Mouse (Mus musculus): Measurements from ENCODE around the gene Cmc1.
"Not testable (repeated sequence)": the region's sequence is repeated elsewhere in the genome, so short reads cannot be mapped to it uniquely, and the experiment has no call there.

The Cmc1 gene

DNA sequence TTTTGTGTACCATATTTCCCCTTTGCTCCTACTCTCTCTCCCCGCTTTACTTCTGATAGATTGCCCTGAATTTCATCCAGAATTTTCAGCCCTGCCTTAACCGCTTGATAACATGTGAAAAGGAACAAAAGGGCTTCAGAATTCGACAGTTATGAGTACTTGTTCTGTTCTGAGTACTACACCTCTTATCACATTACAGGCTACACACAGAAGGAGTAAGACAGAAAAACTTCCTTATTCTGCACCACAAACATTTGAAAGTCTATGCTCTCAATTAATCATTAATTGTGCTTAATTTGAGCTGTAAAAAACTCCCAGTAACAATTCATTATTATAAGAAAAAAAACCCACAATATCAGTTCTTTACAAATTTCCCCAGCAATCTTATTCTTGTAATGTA, 9.6 kb downstream of the Cmc1 start:
- not testable (repeated sequence) for DNase-seq (ENCODE audit: low read depth, low spot score)

DNA sequence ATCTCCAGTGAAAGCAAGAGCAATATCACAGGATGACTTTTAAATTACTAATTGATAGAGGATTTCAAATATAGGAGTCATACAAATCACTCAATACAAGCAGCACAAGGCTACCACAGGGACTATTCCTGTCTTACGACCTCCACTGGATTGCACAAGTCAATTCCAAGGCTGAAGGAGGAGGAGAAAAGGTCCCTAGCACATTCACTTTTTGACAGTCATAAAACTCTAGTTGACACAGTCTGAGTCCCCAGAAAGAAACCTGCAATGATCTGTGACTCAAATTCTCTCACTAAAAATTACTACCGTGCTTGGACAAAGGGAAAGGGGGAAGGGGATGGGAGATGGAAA, 39.6 kb downstream of the Cmc1 start:
- DNase-seq (ENCODE audit: low read depth, low spot score), result no peak

DNA sequence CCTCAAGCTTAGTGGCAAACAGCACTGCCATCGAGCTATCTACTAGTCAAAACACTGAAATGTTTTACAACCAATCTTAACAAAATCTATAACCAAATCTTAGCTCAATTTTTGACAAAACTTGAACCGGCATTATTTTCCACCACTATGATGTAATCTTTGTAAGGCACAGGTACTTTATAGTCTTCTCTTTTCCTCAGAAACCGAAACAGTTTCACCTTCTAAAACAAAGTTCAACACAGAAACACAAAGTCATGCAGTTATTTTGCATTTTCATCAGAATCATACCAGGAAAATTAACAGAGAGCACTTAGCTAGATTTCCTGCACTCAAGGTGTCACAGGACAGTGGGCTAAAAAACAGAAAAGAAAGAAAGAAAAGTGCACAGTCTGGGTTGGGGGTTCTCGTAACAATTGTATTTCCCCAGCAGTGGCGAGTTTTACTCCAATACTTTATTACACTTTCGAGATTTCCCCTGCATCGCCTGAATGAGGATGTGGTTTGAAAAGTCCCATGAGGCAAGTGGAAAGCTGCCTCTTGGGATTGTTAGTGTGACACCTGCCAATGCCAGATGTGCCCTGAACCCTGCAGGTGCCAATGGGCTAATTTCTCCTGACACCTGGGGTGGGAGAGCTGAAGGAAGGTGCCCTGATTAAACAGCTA, 40.1 kb downstream of the Cmc1 start:
- DNase-seq (ENCODE audit: low read depth, low spot score), result no peak

DNA sequence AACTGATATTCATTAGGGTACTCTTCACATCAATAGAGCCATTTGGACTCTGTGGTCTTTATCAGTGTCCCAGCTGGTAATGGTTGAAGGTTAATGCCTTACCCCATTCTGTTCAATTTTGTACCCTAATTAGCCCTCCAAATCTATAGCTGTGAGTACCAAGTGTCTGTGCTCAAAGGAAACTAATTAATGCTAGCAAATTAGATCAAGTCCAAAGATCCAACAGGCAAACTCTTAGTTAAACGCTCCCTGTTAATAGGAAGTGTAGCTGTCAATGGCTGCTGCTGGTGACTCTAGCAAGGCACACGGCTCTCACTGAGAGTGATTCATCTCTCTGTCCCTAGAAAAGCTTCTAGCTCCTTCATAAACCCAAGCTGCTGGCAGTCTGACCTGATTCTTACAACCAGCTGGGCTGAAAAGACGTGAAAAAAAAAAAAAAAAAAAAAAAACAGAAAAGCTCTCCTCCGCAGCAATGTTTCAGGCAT, 41.4 kb downstream of the Cmc1 start:
- no peak for DNase-seq (ENCODE audit: low read depth, low spot score)

DNA sequence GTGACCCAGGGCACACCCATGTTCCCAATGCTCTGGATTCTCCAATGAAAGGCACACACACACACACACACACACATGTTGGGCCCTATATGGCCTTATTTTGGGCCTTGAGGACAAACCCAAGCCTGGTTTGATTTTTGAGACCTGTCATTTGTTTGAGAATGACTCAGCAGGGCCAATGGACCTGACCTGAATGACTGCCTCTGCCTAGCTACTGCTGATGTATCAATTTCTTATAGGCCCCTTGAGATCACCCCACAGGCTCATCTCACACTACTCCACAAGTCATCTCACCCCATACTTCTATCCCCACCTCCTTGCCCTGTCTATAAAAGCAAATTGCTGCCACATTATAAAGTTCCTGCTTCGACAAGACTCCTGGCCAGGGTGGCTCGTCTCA, 48.2 kb downstream of the Cmc1 start:
- no peak for DNase-seq (ENCODE audit: low read depth, low spot score)

DNA sequence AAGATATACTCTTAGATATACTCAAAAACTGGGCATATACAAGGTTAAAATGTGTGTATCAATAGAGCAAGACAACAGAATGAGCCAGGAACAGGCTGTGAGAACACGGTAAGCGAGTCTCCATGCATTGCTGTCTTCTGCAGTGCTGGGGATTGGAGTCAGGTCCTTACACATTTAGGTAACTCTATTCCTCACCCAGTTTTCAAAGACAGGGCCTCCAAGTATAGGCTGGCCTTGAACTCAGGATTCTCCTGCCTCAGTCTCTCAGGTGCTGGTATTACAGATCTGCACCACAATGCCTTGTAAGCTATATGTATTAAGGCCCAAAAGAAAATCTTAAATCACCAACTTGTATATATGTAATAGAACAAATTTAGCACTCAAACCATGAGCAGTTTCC, 49.5 kb downstream of the Cmc1 start:
- DNase-seq (ENCODE audit: low read depth, low spot score), result no peak

DNA sequence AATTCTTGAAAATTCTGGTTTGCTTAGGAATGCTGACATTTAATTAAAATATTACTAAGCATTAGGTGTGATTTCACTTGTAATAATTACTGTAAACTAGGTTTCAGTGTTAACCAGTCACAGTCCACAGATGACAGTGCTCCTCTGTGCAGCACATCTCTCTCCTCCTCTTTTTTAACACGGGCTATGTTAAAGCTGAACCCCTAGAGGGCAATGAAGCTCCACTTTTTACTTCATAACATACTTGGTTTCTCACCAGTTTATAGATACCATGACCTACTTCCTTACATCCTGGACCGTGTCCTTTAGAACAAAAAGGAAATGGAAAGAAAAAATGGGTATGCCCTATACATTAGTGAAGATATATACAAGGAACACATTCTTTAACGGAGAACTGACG, 50.6 kb downstream of the Cmc1 start:
- peak; percentile 21 for DNase-seq (ENCODE audit: low read depth, low spot score)

DNA sequence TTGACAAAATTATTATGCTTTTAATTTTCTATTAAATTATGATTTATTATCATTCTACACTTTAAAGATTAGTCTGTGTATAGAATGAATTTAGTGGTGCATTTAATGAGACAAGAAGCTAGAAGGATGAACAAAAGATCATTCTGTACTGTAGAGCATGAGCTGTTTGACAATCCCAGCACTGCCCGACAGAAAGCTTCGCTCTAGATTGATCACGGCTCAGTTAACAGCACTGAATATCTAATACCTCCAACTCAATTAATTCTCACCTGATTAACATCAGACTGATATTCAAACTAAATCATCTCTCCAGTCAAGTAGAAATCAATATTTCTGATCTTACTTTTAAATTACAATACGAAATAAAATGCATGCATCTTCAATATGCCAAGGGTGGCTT, 66.1 kb downstream of the Cmc1 start:
- DNase-seq (ENCODE audit: low read depth, low spot score), result no peak

DNA sequence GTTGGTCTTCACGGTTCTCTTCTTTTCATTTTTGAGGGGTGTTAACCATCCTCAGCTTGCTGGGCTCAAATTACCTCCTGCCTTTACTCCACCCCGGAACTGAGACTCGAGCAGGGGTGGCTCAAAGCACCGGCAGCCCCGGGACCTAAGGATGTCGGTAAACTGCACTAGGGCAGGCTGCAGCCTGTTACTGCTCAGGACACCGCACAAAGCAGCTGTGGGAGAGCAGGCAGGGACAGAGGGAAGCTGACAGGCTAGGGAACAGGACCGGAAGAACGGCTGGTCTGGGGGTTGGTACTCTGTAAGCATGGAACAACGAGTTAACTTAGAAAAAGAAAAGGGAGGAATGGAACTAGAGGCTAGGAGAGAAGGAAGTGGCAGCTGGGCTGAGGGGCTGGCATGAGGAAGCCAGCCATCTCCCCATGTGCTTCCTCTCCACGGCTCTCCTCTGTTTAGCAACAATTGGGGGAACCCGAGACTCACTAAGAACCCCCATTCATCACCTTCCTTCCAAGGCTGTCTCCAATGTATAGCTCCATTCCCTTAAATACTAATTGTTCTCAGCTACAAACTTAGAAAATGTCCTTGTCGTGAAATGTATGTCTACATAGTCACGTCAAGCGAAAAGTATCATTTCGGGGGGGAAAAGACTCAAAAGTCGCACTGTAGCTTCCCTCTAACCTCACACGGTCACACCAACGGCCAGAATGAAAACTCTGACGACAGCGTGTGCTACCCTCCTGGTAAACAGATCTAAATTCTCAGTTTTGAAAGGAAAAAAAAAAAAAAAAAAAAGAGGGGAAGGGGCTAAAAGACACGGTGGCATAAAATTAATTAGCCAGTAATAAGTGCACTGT, 67.2 kb downstream of the Cmc1 start:
- DNase-seq (ENCODE audit: low read depth, low spot score), result no peak

DNA sequence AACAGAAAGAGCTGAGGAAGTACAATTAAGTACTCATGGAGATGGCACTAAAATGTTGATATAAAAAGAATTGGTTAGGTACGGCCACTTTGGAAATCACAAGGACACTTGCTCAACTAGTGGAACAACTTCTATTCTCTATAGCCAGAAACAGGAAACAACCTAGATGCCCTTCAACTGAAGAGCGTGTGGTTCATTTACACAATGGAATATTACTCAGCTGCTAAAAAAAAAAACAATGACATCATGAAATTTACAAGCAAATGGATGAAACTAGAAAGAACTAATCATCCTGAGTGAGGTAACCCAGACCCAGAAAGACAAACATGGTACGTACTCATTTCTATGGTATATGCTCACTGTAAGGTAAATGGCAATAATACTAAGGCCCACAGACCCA, 76.6 kb downstream of the Cmc1 start:
- DNase-seq (ENCODE audit: low read depth, low spot score), result no peak

DNA sequence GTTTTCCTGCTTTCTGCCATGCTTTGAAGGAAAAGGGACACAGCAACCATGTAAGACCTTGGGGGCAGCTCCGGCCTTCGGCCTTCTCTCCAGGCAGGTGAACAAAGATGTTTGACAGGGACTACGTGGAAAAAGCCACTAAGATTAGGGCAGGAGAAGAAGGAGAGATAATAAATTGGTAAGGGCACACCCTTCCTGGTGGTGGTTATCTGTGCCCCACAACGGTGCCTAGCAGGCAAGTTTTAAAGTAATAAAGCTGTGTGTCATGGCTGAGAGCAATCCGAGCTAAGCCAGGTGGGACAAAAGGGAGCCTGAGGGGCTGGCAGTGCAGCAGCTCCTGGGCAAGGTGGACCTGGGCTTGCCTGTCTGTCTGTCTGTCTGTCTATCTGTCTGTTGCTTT, 77.9 kb downstream of the Cmc1 start:
- no peak for DNase-seq (ENCODE audit: low read depth, low spot score)

DNA sequence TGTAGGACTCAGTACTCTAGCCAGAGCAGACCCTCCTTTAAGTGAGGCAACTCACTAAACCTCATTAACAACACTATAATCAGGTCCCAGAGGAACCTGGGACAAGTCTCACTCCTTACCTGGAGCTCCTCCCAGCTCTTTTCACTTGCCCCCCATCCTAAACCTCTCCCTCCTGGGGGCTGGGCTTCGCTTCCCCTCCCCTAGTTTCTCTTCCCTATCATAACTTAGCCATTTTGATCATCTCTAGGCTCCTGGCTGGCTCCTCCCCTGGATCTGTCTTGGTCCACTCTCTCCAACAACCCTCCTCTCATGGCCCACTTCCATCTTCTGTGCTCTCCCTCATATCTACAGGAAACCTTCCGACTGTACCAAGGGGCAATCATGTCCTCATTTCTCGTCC, 78.6 kb downstream of the Cmc1 start:
- DNase-seq (ENCODE audit: low read depth, low spot score), result no peak

DNA sequence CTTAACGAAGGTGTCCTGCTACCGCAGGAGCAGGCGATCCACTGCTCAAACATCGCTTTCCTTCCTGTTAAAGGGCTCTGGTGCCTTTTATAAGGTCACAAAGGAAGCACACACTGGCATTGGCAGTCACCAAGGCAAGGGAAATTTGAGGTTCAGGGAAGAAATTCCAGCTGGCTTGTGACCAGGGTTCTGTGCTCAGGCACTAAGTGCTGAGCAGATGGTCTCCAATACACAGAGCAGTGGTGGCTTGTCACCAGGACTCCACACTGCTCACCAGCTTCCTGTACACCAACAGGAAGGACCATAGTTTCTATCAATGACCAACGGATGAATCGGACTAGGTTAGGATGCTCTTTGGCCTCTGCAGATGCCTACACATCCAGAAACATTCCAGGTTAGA, 79.5 kb downstream of the Cmc1 start:
- no peak for DNase-seq (ENCODE audit: low read depth, low spot score)

DNA sequence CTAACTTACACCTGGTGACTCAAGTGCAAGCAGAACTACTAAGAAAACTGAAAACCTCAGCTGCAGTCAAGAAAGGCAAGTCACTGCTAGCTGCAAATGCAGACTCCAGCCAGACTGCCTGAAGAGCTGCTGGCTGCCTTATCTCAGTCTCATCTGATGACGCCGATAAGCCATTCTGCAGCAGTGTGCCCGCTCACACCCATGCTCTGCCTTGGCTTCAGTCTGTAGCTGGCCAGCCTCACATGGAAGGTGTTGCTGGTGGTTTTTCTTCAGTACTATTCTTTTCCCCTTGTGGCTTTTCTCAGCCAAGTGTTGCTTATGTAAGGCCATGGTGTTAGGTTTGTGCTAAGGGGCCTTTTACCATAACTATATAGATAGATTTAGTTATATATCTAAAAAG, 90.9 kb downstream of the Cmc1 start:
- DNase-seq (ENCODE audit: low read depth, low spot score), result no peak

DNA sequence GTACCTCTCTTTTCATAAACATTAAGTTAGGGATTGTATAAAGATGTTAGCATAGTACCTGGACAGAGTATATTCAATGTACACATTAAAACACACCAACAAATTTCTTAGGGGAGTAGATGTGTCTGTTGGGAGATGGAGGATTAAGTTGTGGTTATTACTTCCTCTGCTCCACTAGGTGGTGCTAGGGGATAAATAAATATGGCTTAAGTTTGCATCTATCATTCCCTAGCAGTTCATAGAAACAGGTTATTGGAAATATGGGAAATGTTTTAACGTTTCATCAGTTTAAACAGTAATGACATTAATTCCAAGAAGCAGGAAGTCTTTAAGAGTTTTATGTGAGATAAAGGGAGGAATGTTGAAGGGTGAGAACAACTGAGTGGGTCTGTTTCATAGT, 96.7 kb downstream of the Cmc1 start:
- DNase-seq (ENCODE audit: low read depth, low spot score), result peak; percentile 30

DNA sequence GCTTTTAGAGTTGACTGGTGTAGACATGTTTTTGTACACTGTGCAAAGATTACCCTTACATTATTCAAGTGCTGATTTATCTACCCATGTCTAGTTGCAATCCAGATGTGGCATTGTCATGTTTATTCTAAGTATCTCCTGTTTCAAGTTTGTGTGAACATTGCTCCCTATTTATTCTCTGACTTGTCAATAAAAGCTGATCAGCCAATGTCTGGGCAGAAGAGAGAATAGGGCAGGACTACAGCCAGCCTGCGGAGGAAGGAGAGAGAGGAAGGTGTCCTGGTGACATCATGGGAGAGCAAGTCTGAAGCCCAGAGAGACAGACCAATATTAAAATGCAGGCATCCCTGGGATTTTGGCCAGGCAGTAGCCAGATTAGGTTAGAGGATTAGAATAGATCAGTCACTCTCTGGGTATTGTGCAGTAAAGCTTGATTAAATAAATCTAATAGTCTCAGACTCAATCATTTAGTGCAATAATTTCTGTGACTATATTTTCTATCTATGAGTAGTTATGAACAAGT, 104.9 kb downstream of the Cmc1 start:
- no peak for DNase-seq (ENCODE audit: low read depth, low spot score)

DNA sequence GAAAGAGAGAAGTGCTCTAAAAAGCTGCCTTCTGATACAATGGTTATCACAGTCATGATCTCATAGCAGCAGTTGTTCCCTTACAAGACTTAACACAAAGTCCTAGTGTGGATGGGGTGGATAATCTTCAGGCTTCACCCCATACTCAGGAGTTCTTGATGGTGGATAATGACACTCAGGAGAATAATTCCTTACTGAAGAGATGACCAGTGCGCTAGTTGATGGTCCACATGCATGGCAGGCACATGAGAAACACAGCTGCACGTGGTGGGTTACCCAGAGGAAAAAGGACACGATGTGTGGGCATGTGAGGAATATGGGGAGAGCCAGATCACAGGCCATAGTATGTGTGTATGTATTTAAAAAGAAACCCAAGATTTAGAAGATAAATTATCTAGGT, 106.4 kb downstream of the Cmc1 start:
- no peak for DNase-seq (ENCODE audit: low read depth, low spot score)

DNA sequence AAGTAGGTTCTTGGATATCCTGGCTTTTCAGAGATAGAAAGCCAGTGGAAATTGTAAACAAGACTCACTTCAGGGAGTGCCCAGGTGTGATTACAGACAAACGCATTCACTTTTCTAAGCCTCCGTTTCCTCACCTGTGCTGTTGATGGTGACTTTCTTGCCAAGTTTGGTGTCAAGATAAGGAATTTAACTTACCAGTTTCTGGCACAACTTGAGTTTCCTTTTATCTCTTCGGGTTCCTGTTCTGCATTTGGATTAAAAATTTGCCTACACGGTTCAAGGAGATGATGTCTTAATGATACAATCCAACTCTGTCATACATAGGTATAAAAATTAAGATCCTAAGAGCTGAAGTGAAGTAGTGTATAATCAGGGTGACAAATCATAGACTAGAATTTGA, 107.2 kb downstream of the Cmc1 start:
- DNase-seq (ENCODE audit: low read depth, low spot score), result no peak

DNA sequence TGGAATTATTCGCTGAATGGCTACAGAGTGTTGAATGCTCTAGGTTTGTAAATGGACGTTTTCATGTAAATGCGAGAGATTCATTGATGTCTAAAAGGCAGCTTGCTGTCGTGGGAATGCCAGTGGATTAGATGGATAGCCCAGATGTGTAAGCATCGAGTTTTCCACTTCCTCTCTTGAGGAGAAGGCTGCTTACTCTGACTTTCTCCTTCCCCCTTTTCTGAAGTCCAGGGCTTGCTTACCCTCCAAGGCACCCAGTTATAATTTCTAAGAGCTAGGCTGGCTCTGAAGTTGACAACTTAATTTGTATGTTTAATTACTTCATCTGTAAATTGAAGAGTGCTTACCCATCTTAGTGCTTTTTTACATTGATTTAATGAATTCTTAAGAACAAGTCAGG, 108.3 kb downstream of the Cmc1 start:
- DNase-seq (ENCODE audit: low read depth, low spot score), result no peak

DNA sequence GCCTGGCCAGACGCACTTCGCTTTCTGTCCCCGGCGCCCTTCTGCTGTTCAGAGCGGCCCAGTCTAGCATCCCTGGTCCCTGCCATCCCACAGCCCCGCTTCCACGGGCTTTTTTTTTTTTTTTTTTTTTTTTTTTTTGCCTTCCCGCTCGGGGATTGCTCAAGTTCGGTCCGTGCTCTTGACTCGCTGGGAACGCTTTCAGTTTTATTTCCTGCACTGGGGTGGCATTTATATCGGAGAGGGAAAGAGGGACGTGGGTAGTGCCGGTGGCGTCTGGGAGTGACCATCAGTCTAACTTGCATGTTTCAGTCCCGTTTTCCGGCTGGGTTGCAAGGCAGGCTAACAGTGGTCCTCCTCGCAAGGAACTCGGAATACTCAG, 109.0 kb downstream of the Cmc1 start:
- no peak for DNase-seq (ENCODE audit: low read depth, low spot score)

DNA sequence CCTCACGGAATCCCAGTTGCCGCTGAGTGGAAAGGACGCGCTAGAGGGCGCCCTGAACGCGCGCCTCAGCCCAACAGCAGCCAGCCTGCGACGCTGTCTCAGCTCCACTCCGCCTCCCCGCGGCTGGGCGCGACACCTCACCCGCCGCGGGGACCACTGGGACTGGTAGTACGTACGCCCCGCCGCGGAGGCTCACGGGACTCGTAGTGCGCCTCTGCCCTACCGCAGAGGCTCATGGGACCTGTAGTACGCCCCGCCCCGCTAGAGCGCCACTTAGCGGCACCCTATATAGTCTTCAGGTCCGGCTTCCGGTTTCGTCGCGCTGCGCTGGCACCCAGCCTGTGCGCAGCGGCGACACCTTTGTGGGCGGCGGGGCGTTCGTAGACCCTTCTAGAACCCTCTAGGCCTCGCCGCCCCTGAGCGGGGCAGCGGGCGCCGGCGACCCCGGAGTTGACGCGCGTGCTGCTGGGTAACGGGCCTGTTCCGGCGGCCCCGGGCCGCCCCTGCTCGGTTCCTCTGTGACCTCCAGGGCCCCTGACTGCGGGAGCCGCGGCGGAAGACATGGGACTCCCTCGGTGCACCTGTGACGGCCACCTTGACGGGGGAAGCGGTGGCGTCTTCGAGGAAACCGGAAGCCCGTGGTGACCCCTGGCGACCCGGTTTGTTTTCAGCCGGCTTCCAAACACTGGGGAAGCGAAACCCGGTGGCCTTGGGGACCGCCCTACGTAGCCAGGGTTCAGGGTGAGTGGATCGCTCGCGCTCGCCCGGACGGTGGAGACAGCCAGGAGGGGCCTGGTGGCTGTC, 109.6 kb downstream of the Cmc1 start, which contains the start of gene Azi2:
Azi2 (plus strand) TSS at position 282 of the 804 bp plus-strand sequence.
- DNase-seq (ENCODE audit: low read depth, low spot score), result peak; percentile 96

DNA sequence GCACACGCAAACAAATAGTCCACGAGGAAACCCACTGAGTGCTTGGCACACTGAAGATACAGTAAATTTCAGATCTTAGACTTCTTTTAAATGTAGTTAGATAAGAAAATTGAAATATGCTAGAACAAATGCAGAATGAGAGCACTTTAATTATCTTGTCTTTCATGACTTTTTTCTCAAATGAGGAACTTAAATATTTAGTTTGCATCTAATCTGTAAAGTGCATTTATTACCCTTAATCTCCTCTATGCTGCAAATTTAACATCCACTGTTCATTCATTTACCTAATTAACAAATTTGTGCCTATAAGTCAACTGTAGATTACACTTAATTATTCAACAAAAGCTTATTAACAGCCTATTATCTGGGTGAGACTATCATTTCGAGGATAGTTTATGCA, 115.0 kb downstream of the Cmc1 start:
- no peak for DNase-seq (ENCODE audit: low read depth, low spot score)
